Mouse (Mus musculus) MEL-GATA-1-ER (cell line): ENCODE results near the gene Slc46a1.

Experiments used
- DNase-seq: peaks from one replicate; pipeline ENCODE4 v3.0.0-alpha.2; 2012; ENCODE audit warnings: low read depth; ENCODE audit errors: extremely low read depth

Gene Slc46a1

DNA sequence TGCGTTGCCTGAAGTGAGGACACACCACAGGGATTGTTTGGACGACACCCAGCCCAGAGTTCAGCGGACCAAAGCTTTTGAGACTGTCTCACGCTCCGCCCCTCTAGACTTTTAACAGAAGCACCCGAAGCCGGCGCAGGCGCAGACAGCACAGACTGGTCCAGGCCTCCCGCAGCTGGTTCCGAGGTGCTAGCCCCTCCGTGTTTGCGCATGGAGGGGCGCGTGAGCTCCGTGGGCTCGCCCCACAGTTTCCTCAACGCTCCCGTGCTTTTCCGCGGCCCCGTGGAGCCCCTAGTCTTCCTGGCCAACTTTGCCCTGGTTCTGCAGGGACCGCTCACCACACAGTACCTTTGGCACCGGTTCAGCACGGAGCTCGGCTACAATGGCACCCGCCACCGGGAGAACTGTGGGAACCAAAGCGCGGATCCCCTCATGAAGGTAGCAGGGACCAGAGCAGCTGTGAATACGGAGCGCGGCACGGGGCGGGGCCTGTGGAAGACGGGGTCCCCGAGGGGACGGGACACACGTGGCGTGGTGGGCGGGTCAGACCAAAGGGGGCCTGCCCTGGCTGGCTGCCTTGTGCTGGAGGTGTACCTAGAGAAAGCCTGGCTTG is at the start of gene Slc46a1:
TSS of gene Slc46a1 (plus strand) at position 130 of the 613 bp plus-strand sequence.
- DNase-seq = peak; percentile 51

DNA sequence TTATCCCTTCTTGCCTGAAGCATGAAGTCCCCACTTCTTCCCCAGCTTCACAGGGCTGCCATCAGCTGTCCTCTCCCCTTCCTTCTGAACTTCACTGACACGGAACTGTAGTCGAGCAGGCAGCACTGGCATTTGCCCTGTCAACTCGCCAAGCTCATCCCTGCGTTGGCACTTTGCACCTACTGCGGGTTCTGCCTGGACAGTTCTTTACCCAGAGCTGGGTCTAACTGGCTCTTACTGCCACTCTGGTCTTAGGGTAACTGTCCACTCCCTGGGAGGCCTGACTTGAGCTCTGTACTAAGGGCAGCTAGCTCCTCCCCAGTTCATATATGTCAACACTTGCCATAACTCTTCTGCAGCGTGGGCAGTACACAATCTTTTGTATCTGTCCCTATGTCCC is 48.6 kb upstream of the Slc46a1 start:
- no peak for DNase-seq

DNA sequence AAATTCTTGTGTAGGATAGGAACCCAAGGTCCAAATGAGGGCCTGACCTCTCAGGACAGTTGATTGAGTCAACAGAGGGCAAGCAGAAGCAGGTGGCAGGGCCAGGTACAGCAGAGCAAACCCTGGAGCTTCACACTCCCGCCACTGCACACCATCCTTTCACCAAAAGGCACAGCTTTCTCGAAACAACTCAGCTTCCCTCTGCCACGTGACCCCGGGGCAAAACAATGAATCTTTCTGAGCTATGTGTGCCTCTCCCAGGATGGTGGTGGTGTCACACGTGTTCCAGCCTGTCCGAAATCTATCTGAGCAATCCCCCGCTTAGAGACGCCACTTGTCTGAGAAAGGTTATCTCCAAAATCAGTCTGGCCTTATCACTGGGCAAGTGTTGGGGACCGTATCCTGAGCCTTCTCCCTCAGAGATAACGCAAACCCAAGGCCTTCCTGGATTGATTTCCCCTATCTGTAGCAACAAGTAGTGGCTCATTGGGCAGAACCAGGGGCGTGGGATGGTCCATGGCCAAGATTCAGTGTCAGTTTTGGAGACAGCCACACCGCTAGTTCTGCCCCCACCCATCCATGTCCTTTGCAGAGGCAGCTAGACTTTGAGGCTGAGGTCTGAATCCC is 45.1 kb upstream of the Slc46a1 start:
- no peak for DNase-seq

DNA sequence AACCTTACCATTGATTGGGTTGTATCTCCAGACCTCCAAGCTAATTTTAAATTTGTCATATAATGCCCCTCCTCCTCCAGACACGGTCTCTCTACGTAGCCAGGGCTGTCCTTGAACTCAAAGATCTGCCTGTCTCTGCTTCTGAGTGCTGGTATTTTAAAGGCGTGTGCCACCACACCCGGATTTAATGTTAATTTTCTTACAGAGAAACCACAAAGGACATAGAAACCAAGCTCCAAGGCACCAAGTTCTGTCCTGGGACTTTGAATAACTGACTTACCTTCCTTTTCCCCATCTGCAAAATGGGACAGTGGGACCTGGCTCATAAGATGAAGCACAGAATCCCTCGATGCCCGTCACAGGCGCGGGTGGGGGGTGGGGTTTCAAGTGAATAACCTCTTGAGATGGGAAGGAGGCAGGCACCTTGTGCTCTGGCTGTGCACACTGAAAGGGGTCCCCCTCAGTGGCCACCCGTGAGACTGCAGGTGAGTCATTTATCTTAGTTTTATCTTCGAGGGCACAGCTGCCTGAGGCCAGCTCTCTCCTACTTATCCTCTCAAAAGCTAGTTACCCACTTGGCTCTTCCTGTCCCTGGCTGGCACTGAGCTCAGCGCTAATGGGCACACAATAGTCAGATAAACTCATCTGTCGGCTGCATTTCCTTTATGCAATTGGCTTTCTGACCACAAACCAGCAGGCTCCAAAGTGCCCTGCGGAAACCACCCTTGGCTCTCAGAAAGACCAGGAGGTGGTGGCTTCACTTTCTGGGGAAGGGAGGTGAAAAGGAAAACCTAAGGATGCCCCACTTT is 44.1 kb upstream of the Slc46a1 start:
- DNase-seq = no peak

DNA sequence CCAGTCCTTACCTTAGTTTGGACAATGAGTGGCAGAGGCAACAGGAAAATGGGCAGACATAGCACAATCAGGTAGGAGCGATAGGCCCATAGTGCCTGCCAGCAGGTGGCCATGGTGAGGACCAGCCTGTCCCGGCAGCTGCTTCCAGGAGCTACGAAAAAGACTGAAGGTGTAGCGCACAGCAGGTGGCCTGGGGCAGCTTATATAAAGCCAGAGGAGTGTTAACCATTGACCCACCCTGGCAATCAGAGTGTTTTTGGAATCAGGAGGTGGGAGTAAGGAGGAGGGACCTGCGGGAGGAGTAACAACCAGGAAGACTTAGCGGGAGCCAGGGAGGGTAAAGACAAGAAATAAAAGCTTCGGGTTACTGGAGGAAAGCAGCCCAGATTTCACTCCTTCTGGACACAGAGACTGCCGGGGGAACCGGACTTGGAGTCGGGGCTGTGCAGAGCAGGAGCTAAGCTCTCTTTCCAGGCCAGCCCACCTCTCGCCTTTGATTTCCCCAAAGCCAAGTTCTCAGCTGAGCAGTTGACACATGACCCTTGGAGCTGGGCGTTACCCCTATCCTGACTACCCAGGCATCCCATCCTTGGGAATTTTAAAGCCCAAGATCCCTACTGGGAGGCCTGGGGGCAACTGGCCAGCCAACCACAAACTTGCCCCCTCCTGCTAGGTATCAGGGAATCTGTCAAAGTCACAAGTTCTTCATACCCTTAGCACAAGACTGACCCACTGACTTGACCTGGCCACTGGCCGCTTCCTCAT is 43.3 kb upstream of the Slc46a1 start, which contains the start of gene Slc13a2:
TSS of gene Slc13a2 (minus strand) at position 163 of the 765 bp plus-strand sequence.
- no peak for DNase-seq

DNA sequence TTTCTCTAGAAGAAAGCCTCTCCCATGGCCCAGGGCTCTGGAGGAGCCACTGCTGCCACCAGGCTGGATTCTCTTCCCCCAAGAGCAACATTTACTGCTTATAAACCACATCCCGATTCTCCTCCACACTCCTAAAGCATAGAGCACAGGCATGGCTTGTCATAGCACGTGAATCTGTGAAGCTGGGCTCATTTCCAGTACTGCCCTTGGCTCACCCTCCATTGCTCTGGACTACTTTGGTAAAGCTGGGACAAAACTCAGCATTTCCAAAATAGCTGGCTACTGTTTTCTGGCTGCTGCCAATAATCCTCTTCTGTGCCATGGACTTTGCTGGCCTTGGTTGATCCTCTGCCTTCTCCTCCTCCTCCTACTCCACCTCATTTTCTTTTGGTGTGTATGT is 41.1 kb upstream of the Slc46a1 start:
- DNase-seq = no peak

DNA sequence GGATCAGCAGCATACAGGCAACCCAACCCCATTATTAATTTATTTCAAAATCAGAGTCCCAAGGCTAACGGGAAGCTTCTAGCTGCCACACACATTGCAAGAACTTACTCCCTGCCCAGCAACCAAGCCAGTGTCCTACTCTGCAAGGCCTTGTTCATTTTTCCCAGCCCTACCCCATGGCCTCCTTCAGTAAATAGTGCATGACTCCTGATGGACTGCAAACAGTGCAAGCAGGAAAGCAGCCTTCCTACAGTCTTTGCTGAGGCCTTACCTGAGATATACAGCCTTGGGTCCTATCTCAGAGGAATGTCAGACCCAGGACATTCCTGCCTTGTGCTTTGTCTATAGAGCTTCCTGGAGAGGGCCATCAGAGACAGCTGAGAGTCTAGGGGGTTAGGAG is 39.9 kb upstream of the Slc46a1 start:
- no peak for DNase-seq

DNA sequence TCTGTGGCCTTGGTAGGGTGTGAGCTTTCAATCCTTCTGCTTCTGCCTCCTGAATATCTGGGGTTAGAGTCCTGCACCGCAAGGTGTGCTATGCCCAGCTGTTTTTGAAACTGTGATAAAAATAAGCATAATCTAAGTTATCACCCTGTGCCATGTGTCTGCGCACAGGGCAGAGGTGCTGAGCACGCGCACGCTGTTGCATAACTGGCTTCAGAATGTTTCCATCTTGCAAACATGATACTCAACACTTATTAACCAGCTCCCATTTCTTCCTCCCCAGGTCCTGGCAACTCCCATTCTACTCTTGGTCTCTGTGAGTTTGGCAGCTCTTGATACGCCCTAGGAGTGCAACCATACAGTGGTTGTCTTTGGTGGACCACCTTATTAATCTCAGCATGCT is 37.8 kb upstream of the Slc46a1 start:
- no peak for DNase-seq

DNA sequence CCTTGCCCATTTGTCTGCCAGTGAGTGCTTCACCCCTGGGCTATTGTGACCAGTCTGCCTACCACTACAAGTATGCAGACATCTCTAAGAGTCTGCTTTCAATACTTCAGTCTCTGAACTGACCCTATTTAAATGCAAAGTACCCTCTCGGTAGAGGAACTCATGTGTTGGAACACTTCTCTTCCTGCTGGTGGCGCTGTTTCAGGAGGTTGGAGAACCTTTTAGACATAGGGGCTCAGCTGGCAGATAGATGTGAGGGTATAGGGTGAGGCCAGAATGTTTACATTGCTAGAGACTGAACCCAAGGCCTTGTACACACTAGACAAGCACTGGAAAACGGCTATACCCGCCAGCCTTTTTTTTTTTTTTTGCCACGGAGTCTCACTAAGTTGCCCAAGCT is 37.2 kb upstream of the Slc46a1 start:
- DNase-seq = no peak

DNA sequence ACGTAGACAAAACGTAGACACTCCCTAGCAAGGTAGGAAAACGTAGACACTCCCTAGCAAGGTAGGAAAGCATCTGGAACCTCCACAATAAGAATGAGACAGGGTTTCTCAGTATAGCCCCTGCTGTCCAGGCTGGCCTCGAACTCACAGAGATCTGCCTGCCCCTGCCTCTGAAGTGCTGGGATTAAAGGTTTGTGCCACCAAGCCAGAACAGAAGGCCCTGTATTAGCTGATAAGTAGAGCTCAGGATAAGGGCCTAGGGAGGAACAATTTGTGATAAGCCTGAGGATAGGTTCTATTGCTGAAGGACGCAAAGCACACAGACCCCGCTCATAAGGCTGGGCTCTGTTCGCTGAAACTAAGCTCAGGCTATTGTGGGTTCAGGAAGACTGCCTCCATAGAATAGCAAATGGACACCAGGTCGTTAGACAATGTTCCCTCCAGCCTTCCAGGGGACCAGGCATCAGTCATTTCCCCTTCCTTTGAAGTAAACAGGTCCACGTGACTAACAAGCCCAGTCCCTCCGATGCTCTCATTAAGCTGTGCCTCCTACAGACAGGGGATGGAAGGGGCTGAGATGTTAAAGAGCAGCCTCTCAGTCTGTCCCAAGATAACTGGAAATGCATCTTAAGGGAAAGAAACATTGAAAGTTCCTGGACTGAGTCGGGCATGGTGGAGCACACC is 35.2 kb upstream of the Slc46a1 start:
- no peak for DNase-seq

DNA sequence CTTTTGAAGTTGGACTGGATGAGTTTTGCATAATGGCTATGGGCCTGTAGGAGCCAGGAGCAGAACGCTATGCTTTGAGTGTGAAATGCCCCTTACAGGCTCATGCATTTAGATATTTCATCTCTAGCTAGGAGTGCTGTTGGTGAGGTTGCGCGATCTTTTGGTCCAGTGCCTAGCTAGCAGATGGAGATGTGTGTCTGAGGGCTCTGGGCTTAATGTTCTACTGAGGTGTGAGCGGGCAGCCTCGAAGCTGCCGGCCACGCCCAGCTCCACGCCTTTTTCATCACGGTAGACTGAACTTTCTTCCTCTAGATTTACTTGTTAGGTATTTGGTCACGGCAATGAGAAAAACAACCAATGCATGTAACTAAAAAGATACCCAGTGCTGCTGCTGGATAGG is 34.3 kb upstream of the Slc46a1 start:
- DNase-seq = no peak

DNA sequence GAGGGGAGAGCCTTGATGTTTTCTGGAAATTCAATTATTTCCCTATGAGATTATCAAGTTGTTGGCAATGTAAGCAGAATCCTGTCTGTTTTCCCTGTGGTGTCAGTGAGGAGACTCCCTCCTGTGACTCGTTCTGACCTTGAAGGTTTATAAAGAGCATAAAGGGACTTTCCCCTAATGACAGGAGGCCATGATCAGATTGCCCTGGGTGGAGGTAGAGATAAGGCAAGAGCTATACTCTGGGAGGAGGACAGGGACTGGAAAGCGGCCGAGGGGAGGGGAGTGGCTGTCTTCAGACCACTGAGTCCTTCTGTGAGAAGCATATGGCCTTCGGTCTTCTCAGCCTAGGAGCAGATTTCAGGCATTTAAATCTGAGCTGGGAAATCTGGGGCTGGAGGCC is 31.4 kb upstream of the Slc46a1 start:
- DNase-seq = no peak

DNA sequence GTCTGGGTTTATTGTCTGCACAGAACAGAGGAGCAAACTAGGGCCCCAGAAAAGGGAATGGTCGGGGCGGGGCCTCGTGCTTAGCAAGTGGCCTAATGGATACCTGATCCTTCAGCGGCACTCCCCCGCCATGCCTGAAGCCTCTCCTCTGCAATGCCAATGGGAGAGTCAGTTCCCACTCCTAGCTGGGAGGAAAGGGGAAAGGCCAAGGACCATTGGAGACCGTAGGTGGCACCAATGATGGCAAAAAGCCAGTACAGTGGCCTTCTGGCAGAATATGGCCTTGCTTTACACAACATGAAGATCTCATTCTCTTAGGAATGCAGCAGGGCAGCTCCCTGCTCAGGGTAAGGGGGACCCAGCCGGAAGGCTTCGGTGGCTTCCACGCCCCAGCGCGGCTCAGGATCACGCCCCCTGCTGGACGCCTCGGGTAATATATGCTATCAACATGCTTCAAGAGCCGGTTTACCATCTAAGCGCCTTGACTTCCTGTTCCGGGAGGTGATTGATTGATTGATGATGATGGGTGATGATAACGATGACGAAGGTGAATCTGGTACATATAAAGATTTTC is 29.6 kb upstream of the Slc46a1 start:
- DNase-seq = peak; percentile 39

DNA sequence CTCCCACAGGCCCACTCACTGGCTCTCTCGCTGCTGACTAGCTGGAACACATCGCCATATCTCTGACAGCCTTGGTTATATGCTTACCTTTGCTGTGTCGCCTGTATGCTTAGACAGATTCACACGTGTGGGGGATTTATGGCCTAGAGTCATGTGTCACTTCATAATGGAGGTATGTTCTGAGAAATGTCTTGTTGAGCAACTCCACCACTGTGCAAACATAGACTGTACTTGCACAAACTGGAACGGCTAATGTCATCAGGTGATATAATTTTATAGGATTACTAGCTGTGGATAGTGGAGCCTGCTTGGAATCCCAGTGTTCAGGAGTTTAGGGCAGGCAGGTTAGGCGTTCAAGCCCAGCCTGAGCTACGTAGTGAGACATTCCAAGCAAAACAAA is 28.3 kb upstream of the Slc46a1 start:
- no peak for DNase-seq

DNA sequence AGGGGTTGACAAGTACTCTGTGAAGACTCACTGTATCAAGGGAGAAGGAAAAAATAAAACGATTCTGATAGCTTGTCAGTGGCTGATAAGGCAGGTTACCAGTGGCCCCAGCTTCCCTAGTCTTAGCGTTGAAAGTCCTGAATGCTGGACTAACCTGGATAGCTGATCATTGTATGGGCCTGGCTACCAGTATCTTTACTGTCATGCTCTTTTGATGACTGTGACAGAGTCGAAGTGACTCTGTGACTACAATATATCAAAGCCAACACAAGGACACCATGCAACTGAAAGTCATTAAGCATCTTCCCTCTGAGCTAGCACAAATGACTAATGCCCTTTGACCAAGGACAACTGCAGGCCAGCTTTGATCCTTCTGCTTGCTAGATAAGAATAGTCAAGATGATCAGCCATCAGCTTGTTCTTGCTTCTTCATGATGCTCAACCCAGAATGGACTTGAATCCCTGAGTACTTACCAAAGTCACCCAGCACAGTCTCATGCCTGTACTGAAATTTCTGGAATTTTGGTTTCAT is 27.0 kb upstream of the Slc46a1 start:
- no peak for DNase-seq

DNA sequence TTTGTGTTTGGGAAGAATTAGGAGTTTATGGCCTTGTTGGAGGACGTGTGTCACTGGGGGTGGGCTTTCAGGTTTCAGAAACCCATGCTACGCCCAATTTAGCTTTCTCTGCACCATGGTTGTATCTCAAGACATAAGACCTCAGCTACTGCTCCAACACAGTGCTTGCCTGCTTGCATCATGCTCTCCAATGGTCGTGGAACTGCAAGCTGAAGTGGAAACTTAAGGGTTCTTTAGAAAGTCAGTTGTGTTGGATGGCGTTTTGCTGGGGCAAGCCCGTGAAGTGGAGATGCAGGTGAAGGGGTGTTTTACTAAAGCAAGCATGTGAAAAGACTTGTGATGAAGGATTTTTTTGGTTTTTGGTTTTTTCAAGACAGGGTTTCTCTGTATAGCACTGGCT is 22.4 kb upstream of the Slc46a1 start:
- DNase-seq = no peak

DNA sequence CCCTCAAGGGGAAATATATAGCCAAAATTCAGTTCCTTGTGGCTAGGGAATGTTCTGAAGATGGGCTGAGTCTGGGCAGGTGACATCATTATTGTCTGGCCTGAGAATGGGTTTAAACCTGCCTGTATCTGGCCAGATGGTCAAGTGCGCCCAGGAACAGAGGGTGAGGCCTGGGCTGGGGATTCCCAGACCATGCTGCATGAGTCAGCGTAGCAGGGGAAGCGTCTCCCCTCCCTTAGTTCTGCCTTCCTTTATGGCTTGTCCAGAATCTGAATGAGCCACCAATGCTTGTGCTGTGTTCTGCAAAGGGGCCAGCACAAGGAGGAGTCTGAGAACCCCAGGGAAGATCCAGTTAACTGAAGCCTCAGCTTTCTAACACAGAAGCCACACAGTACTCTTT is 18.3 kb upstream of the Slc46a1 start:
- DNase-seq = no peak

DNA sequence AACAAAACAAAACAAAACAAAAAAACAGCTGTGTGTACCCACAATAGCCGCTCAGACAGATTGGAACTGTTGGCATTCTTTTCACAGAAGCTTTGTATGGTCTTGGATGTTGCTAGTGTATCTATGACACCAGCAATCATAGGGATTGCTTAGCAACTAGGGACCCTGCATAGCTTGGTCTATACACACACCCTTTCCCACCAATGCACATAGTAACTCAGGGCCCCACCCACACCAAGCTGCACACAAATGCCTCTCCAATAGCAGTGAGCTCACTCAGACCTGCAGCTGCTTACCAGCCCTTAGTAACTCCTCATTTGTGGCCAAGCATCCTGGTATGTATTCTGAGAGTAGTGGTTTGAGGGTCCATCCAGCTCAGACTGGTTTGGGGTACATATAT is 17.3 kb upstream of the Slc46a1 start:
- no peak for DNase-seq

DNA sequence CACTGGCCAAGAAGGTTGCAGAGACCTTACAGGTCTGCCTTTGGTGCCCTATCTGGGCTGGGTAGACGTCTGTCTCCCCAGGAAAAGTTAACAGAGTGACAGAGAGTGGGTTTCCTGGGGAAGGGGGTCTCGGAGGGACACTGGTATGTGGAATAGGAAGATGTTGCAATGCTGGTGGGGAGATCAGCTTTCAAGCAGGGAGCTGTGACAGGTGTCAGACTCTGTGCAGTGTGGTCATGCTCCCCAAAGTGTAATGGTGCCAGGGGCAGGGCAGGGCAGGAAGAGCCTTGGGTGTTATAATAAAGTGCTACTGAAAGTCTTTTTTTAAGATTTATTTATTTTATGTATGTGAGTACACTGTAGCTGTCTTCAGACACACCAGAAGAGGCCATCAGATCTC is 15.2 kb upstream of the Slc46a1 start:
- DNase-seq = no peak

DNA sequence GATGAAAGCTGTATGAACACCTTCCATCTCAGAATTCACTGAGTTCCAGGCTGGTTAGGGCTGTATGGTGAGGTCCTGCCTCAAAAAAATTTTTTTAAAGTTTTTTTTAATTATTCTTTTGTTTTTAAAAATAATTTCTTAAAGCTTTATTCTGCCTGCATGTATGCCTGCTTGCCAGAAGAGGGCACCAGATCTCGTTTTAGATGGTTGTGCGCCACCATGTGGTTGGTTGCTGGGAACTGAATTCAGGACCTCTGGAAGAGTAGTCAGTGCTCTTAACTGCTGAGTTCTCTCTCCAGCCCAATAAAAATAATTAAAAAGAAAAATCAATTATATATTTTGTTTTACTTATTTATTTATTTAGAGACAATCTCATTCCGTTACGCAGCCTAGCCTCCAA is 11.8 kb upstream of the Slc46a1 start:
- DNase-seq = no peak

DNA sequence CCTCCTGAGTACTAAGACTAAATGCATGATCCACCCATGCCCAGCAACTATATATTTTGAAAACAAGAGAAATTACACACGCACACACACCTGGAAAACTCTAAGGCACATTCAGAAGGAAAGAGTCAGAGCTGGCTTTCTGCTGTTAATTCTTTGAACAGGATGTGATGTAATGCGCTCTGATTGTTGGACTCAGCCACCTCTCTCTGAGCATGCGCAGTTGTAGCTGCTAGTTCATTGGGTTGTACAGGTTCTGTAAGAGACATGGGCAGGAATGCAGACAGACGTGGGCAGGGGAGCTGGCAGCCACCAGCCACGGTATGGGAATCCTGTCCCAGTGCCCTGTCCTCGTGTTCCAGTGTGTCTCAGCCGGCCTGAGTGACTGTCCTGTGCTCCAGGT is 11.2 kb upstream of the Slc46a1 start:
- DNase-seq = no peak
